Mouse (Mus musculus): ENCODE results near the gene Carns1.

The Carns1 gene

DNA sequence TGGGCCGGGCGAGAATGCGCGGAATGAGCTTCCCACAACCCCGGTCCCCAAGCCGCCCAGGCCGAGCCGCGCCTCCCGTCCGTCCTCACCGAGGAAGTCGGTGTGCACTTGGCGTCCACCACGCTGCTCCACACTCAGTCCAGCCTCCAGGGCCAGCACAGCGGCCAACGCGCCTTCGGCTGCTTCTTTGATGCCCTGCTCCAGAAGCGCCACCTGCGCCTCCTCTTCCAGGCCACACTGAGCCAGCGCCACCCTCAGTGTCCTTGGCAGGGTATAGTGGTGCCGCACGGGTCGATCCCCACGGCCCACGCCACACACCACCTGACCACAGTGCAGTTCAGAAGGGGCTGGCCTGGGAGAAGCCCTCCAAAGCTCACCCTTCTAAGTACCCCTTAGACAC, 5.5 kb downstream of the Carns1 start:
- DNase-seq, result no peak

DNA sequence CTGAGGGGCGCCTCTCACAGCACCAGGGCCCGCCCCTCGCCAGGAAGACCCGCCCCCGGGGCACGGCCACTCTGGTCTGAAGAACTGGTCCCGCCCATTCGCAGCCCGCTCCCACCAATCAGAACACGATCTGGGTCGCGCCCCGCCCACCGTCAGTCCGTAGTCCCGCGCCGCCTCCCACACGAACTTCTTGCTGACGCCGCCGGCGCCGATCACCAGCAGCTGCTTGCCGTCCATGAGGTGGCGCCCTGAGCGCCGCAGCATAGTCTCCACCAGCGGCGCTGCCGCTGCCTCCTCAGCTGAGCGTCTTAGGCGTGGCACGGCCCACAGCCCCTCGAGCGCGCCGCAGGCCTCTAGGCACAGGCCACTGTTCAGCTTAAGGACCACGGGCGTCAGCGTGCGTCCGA, 5.9 kb downstream of the Carns1 start:
- peak; percentile 100 for DNase-seq

DNA sequence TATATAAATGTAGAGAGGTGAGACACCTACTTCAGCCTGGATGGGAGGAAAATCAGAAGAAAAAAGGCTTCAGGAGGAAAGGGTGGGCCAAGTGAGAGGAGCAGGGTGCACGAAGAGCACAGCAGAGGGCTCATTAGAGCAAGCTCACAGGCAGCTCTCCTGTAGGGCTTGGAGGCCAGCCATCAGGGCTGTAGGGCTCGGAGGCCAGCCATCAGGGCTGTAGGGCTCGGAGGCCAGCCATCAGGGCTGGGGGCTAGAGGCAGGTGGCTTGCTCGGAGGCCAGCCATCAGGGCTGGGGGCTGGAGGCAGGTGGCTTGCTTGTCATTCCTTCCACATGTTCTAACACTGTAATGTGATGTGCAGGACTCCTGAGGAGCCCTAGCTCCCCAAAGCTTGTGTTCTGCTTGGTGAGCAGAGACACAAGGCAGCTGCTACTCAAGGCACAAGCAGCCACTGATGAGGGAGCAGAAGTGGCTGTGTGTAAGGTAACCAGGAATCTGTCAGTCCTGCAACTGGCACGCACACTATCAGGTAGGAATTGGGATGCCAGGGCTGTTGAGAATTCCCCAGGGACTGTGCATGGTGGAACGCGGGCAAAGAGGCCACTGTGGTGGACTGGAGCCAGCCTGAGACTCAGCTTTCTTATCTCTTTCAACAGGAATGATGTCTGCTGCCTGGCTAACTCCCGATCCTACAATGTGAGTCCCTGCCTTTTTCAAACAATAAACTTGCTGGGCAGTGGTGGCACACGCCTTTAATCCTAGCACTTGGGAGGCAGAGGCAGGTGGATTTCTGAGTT, 8.4 kb downstream of the Carns1 start:
- DNase-seq, result no peak

DNA sequence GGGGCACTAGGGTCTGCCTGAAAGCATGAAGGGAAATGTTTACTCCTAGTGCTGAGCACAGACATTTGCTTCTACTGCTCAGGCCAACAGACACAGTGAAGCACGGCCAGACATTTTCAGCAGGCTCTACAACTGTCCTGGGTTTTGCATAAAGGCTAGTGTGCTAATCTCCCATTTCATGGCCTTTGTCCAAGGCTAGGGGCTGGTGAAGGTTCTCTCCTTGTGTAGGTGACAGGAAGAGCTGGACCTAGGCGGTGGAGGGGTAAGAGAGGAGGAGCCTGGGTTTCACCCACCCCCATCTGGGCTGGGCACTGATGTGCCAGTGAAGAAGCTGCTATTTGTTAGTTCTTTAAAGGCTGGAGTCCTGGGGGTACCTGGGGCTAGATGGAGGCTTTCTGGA, 10.6 kb downstream of the Carns1 start:
- no peak for DNase-seq

DNA sequence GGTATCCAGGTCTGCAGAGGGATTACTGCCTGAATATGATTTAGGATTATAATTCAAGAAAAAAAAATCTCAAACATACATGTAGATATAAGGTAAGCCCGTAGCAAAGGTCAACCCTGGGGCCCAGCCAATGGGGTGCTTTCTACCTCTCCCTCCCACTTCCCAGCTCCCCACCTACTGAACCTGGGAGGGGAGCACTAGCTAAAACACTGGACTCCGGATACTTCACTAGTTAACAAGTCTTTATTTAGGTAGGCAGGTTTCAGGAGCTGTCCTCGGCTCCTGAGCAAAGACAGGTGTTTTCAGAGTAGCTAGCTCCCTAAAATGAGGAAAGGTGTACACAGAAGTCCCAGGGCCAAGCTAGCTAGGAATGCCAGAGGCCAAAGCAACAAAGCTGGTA, 11.2 kb downstream of the Carns1 start:
- DNase-seq, result no peak

DNA sequence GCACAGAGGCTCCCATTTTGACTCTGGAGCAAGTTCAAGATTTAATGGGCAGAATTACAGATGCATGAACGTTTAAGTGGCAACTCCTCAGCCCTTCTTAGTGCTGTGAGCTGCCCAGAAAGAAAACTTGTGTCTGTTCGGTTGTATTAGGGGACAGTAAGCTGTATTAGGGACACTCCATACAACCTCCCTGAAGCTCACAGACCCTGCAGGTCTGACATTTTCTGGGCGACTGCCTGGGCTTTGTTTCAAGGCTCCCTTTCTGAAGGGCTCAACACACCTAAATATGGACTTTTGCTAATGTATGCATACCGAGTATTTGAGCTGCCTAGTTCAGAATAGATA, 11.8 kb downstream of the Carns1 start:
- DNase-seq, result no peak

DNA sequence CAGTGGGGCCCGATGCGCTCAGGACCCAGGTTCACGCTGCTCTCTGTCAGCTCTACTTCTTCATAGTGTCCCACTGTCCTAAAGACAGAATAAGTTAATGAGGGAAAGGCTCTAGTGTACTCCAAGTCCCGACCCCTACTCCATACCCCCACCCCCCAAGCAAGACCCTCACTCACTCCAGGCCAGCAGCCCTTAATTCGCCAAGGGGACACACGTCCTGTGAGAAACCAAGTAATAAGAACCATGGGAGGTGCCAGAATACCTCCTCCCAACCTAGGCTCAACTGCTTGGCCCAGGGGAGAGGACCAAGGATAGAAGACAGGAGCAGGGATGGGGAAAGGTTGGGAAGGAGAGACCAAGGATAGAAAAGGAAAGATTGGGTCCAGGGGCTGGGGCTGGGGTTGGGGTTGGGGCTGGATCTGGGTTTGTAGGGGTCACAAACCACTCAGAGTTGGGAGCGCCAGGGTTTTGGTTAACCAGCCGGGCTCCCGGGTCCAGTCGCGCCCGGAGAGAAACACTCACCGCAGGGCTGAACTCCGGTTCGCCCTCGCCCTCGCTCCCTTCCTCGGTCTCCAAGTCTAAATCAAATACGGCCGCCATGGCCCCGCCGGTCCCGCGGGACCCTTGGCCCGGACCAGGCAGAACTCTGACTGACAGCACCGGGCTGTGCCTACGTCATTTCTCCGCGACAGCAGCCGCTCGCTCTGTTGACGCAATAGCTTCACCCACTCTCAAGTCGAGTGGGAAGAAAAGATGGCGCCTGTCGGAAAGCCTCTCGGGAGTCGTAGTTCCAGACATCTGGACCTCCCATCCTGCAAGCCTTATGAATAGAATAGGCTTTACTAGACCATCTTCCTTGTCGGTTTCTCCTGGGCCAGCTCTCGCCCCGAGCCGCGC, 12.4 kb downstream of the Carns1 start, which contains the start of gene Rps6kb2:
Gene Rps6kb2, minus strand, starts transcription at position 709 of the 897 bp plus-strand sequence.
- DNase-seq, result peak; percentile 94

DNA sequence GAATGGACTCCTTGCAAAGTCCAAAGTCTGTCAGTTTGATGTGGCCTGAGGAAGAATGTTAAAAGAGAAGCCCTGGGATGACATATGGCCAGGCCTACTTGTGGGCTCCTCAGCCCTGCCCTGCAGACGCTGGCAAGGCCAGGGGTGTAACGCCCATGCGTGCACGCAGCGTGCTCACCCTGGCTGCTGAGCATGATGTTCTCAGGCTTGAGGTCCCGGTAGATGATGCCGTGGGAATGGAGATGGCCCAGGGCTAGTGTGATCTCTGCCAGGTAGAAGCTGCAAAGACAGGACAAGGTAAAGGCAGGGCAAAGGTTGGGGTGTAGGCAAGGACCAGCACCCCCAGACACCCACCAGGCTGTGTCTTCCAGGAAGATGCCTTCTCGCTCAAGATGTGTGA, 16.2 kb downstream of the Carns1 start:
- DNase-seq, result no peak

DNA sequence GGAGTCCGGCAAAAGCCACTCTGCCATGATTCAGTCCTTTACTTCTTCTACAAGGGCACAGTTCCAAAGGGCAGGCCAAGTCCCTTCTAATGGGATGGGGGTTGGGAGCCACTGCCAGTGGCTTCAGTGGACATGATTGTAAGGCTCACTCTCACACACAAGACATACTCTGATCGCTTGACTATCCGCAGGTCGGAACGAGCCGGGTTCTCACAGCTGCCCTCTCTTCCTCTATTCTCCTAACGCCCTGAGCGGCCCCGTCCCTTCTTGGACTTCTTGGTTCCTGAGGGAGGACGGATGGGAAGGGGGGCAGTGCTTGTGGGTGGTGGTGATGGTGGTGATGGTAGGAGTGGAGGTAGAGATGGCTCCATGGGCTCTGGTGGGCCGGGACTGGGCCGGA, 18.5 kb downstream of the Carns1 start:
- DNase-seq, result no peak

DNA sequence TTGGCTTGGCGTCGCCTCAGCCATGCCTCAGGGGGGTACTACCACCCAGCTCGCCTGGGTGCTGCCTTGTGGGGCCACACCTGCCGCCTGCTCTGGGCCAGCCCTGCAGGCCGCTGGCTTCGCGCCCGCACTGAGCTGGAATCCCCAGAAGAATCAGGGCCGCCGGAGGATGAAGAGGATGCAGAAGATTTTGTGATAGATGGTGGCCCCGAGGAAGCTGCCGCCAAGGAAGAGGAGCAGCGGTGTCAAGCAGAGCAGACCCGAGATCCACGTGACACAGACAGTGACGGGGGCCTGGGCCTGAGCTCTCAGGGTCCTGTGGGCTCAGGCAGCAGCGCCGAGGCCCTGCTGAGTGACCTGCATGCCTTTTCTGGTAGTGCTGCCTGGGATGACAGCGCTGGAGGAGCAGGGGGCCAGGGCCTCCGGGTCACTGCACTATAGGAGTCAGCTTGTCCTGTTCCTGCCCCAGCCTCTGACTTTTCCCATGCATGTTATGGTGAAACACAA, 19.2 kb downstream of the Carns1 start:
- DNase-seq, result no peak

DNA sequence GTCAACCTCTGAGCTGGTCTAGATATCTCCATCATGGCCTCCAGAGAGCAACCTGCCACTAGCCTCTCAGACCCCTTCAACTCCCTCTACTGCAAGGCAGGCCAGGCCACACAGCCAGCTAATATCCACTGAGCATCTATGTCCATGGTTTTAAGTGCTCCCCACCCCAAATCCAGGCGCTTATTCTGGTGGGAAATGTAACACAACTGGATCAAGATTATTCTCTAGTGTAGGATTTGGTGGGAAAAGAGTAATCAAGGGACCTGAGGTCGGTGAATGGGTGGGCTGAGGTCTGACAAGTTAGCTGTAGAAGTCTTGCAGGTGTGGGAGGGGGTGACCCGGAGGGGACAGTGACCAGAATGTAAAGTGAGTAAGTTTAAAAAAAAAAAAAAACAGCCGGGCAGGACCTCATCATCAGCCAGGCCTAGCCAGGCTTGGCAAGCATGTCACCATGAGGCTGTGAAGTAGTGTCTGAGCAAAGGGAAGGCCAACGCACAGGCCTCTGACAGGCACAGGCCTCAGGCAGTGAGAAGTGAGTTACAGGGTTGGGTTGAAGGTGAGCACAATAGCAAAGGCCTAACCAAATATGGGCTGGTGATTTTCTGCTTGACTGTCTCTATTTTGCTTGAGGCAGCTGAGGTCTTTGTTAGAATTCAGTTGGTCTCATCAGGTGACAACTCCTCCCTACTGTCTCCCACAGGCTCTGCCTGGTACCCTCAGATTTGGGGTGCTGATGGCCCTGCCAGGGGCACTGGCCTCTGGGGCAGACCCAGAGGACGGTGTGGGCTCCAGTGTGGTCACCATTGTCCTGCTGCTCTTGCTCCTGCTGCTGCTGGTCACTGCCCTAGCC, 19.8 kb downstream of the Carns1 start:
- peak; percentile 24 for DNase-seq

DNA sequence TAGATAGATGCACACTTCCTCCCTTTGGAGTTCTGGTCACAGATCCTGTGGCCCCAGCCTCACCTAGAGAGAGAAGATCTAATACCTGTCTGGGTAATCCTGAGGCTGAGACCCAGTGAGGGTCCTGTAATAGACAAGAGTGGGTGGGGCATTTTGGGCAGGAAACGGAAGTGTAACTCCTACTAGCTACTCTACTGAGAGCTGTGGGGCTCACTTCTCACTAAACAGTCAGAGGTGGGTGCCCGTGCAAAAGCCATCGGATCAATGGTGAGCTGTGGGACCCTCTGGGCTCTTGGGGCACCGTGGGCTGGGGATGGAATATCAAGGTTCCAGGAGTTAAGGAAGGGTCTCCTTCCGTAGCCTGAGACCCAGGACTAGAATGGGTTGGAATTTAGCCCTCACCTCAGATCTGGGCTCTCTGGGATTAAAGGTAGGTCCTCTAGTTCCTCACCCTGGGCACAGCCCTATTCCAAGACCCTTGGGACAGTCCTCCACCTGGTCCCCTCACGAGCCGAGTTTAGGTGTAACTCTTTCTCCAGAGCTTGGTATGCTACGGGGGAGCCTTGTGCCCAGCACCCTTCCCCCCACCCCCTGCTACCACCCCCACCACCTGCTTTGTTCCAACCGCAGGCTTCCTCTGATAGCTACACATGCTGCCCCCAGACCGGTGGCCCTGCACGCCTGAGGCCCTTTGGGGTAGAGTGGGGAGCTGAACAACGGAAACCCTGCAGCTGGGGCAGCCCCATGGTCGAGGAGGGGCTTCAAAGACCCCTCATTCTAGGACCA, 20.6 kb downstream of the Carns1 start:
- no peak for DNase-seq

DNA sequence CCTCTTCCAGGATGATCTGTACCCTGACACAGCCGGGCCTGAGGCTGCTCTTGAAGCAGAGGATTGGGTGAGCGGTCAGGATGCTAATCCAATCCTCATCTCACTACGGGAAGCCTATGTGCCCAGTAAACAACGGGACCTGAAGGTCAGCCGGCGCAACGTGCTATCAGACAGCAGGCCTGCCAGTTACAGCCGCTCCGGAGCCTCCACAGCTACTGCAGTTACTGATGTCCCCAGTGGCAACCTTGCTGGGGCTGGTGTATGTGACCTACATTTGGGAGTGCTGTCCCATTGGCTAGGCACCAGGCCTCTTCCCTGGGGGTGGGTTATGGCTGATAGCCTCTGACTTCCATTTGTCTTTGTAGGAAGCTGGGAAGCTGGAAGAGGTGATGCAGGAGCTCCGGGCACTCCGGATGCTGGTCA, 22.0 kb downstream of the Carns1 start, which contains the start of gene Ptprcap:
Gene Ptprcap, plus strand, starts transcription at position 373 of the 423 bp plus-strand sequence.
- DNase-seq, result peak; percentile 67

DNA sequence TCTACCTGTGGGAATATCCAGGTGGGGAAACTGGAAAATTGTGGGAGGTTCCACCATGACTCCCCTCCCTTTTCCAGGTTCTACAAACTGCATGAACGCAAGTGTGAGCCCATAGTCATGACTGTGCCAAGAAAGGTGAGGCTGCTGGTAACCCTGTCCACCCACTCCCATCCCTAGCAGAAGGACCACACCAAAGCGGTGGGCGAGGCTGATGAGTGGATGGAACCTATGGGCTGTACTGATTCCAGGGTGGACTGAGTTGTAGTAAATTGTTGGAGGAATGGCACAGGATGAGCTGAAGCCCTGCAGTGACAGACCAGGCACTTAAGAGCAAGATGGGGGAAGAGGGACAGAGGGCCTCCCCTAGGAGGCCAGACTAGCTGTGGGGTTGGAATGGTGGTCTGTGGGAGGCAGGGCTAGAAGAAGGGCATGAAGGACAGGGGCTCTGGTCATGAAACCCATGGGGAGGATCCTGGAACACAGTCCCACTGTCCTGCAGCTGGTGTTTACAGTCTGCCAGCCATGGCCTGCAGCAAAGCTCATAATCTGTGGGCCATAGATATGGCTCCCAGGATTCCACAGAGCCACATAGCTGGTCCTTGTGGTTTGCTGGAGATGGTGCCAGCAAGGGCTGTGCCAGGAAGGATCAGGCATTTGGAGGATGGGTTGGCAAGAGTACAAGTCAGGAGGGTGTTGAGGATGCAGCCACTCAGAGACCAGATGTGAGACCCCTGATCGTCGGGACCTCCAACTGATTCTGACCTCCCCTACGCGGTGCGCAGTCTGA, 22.6 kb downstream of the Carns1 start:
- no peak for DNase-seq

DNA sequence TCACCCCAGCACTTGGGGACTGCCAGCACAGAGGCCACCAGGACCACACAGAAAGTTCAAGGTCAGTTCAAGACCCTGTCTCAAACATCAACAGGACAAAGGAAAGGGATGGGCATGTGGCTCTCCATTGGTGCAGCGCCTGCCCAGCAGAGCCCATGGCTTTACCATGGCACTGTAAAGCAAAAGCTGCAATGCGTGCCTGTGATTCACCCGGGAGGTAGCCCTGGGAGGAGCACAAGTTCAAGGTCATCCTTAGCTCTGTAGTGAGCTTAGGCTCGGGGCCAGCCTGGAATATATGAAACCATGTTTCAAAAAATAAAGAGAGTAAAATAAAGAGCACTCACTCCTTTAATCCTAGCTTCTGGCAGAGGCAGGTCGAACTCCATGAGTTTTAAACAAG, 23.4 kb downstream of the Carns1 start:
- DNase-seq, result no peak

DNA sequence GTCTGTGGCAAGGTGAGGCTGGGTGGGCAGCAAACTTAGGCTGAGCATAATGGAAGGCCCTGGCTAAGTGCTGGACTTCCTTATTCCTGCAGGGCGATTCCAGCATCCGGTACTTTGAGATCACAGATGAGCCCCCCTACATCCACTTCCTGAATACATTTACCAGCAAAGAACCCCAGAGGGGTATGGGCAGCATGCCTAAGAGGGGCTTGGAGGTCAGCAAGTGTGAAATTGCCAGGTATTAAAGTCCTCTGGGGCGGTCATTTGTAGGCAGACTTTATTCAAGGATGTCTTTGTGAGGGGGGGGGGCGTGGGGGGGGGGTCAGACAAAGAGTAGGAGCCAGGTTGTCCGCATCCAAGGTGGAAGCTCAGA, 23.8 kb downstream of the Carns1 start:
- DNase-seq, result no peak

DNA sequence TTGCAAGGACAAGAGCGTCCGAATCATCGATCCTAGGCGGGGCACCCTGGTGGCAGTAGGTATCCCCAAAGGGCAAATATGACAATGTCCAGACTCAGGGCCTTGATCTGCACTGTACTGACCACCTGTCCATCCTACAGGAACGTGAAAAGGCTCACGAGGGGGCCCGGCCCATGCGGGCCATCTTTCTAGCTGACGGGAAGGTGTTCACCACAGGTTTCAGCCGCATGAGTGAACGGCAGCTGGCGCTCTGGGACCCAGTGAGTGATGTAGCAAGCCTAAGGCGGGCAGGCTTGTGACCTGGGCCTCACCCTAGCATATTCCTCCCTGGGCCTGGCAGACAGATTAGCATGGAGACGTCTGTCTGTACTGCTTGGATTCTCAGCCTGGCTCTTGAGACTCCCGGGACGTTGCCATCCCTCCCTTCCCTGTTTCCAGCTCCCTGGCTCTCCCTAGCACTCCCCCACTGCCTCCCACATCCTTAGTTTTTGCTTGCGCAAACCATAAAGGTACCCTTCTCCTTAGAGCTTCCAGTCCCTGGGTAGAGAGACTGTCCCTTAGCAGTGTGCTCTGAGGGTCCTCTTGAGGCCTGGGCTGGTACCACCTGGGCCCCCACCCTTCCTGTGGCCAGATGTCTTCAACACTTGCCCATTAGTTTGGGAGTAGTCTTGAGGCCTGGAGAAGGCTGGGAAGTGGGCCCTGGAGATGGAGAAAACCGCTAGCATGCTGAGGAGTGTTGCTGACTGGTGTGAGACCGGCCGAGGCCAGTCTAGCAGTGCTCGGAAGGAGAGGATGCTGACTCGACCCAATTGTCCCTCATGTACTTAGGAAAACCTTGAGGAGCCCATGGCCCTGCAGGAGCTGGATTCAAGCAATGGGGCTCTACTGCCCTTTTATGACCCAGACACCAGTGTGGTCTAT, 24.5 kb downstream of the Carns1 start:
- DNase-seq, result no peak

DNA sequence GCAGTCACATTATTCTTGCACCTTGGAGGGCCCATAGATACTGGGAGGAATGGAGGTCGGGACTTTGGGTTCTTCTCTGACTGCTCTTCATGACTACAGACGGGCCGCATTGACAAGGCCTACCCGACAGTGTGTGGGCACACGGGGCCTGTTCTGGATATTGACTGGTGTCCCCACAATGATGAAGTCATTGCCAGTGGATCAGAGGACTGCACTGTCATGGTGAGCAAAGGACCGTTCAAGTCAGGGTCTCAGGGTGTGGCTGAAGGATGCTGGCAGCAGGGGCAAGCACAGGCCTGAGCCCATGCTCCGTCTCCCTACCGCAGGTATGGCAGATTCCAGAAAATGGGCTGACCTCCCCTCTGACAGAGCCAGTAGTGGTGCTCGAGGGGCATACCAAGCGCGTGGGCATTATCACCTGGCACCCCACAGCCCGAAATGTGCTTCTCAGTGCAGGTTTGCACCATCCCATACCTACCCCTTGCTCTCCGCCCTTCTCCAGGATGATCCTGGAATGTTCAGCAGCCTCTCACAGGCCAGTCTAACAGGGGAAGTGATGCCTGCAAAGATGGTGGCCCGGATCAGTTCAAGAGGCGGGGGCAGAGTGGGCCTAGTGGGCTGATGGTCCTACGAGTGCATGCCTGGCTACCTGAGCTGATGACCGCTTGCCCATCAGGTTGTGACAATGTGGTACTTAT, 25.4 kb downstream of the Carns1 start:
- DNase-seq, result no peak

DNA sequence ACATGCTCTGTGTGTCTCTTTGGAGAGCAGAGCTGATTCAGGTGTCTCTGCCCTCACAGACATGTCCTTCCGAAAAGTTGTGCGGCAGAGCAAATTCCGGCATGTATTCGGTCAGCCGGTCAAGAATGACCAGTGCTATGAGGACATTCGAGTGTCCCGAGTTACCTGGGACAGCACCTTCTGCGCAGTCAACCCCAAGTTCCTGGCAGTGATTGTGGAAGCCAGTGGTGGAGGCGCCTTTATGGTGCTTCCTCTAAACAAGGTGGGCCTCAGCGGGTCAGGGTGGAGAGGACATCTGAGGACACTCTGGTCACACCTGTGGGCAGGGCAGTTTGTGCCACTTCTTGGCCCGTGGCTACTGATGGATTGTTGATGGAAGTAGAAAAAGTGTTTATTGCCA, 26.0 kb downstream of the Carns1 start:
- DNase-seq, result no peak
